Mouse (Mus musculus) neural tube, embryonic 10.5 days (tissue): ENCODE results near the gene Farsb.
"Not testable (repeated sequence)": the region's sequence is repeated elsewhere in the genome, so short reads cannot be mapped to it uniquely, and the experiment has no call there.

Source experiments
- DNase-seq: peaks from one replicate; pipeline ENCODE4 v3.0.0-alpha.2; 2017; ENCODE audit warnings: low spot score; ENCODE audit errors: extremely low spot score

Gene Farsb

DNA sequence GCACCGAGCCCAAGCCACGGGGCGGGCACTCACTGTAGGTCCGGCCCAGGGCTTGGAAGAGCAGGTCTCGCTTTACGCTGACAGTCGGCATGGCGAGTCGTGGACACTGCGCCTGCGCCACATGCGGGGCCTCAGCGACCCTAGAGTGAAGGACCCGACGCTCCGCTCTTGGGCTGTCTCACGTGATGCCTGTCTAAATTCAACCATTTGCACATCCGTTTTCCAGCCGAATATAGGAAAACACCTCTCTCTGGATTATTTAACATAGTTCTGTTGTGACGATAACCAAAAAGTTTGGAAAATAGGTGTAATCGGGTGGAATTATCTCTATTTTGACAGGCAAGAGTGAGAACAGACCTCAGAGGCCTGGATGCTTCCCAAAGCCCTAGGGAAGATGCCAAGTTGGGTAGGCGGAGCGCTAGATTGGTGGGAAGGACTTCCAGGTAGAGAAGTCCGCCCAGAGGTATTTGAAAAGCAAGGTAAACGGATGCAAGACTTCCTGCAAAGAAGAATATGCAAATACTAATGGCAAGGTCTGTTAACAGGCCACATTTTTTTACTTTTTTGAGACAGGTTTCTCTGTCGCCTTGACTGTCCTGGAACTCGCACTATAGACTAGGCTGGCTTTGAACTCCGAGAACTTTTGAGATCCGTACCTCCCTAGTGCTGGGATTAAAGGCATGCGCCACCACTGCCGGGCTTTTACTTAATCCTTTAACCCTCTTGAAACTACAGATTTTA is at the start of gene Farsb:
Gene Farsb (minus strand): TSS at position 146 of the 741 bp plus-strand sequence.
- peak; percentile 90 for DNase-seq

DNA sequence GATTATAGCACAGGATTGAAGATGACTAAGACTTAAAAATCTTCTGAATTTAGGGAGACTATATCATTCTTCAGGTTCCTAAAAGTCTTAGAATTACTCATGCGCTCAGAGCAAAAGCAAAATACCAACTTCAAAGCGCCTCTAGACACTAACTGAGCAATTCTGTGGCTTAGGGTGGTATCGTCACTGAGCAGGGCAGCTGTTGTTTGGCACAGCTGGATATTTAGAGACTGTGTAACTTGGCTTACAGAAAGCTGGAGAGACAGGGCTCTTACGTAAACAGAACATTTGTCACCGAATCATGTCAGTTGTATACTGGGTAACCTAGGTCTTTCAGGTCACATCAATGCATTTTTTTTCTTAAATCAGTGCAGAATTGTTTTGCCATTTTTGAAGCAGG is 49.7 kb upstream of the Farsb start:
- no peak for DNase-seq

DNA sequence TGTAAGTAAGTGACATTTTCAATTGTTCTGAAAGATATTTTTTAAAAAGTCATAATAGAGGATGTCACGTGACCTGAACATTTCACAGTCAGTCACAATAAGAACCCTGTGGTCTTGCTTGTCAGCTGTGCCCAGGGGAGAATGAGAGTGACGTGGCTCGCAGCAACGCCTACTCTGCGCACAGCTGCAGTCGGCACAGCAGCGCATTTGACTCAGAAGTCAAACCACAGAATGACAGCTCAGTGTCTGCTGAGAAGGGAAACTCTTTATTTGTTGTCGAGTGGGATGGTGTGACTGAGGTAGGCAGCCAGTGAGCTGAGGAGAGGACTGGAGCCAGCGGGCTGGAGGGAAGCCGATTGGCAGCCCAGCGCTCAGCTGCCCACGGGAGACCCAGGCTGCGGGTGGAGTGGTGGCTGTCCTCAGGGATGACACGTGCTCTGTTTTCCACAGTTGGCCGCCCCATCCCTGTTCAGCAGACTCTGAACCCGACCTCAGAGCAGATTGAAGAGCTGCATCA is 48.9 kb upstream of the Farsb start:
- peak; percentile 24 for DNase-seq

DNA sequence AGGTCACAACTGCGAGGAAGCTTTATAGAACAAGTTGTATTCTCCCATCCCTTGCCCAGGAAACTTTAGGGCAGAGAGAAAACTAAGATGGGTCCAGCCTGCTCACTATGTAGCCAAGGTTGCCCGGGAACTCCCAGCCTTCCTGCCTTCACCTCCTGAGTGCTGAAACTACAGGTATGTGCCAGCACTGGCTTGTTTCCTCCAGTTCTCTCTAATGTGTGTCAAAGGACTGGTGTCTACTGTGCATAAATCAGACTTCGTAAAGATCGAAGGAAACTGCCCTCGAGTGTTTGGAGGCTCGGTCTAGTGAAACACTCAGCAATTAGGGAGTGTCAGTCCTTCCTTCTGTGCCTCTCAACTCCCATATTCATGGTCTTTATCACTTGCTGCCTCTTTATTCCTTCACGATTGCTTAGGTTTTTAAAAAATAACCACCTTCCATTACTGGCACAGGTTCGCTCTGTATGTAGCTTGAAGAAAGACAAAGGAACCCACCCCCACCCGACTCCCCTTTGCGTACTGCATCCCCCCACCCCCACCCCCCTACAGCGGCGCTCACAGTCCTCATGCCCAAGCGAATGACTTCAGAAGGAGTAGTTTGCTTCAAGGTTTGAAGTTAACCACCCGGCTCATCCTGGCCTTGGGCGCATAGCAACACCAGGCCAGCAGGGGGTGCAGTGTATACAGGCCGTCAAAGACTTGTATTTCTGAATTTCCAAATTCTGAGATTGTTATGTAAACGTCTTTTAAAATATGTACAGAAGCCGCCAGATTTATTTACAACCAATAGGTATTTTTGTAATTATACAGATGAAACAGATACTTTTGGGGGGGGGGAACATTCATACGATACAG is 47.8 kb upstream of the Farsb start:
- peak; percentile 59 for DNase-seq

DNA sequence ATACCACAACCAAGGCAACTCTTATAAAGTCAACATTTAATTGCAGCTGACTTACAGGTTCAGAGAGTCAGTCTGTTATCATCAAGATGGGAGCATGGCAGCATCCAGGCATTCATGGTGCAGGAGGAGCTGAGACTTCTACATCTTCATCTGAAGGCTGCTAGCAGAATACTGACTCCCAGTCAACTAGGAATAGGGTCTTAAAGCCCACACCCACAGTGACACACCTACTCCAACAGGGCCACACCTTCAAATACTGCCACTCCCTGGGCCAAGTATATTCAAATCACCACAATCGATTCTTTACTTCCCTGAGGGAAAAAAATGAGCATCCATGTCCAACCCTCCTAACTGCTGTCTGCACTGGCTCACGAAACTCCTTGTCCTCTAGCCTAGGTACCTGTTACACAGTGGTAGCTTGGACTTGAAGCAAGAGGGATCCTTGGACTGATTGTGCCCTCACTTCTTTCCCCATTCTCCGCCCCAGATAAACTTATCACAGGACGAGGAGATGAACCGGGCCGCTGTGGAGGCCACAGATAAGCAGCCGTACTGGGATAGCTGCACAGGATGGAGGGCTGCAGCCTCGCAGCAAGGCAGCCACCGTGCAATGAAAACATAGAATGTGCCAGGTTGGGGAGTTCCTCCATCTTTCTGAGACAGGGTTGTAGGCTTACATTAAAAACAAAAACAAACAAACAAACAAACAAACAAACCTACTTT is 45.9 kb upstream of the Farsb start:
- DNase-seq: no peak

DNA sequence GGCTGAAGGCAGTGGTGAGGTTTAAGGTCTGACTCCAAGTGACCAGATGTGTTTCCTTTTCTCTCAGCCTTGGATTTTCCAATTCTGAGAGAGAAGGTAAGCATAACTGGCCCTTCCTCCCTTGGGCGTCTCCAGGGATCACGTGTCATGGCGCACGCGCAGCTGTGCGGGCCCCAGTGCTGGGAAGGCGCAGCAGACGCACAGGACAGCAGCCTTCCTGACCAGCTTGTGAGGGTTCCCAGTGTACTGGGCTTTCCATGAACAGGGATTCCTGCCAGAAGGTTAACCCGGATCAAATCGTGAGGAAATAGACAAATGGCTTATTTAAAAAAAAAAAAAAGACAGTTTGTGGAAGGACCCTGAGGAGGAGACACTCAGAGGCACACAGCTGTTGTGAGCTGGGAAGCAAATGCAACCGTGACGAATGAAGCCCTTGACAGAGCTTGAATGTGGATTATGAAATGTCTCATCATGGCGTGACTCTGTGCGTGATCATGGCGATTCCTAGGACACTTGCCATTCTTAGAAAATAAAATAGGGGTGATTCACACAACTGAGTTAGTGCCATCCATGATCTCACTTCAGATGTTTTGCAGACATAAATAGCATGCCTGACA is 43.6 kb upstream of the Farsb start:
- no peak for DNase-seq

DNA sequence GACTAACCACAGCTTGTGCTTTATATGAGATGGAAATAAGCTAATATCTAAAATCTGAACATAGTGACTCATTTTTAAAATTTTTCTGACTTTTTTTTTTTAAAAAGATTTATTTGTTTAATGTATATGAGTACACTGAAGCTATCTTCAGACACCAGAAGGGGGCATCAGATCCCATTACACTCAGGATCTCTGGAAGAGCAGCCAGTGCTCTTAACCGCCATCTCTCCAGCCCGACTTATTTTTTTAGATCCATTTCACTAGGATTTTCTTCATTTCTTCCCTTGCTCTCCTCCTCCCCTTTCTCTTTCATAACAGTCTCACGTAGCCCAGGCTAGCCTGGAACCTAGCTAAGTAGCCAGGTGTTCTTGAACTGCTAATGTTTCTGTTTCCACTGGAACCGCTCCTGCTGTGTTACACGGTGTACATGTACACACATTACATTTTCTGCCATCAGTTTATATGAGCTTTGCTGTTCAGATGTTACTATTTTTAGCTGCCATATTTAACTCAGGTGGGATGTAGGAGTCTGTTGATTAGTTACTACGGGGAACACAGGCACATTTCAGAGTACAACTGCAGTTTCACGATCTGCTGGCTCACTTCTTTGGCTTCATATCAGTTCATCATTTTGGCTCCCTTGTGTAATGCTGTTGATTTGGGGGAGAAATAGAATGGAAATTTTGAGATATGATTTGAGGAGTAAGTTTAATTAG is 42.0 kb upstream of the Farsb start:
- no peak for DNase-seq

DNA sequence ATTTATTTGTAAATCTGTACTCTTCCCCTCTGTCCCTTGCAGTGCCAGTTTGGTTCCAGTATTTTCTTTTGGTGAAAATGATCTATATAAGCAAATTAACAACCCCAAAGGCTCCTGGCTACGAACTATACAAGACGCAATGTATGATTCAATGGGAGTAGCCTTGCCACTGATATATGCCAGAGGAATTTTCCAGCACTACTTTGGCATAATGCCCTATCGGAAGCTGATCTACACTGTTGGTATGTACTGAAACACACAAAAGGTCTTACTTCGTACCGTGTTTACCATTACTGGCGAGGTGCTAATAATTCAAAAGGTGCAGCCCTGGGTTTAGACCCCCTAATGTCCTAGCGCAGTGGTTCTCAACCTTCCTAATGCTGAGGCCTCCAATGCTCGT is 40.3 kb upstream of the Farsb start:
- no peak for DNase-seq

DNA sequence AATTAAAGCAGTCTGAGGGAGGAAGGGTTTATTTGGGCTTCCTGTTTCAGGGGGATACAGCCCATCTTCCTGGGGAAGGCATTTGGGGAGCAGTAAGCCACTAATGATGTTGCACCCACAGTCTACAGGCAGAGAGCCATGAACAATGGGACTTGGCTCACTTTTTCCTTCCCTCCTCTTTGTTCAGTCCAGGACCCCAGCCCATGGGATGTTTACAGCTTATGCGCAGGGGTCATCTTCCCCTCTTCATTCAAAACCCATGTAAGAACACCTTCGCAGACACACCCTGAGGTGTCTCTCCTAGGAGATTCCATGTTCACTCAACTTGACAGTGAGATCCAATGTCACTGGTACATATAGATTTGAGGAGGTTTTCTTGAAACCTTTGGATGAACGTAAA is 39.7 kb upstream of the Farsb start:
- no peak for DNase-seq

DNA sequence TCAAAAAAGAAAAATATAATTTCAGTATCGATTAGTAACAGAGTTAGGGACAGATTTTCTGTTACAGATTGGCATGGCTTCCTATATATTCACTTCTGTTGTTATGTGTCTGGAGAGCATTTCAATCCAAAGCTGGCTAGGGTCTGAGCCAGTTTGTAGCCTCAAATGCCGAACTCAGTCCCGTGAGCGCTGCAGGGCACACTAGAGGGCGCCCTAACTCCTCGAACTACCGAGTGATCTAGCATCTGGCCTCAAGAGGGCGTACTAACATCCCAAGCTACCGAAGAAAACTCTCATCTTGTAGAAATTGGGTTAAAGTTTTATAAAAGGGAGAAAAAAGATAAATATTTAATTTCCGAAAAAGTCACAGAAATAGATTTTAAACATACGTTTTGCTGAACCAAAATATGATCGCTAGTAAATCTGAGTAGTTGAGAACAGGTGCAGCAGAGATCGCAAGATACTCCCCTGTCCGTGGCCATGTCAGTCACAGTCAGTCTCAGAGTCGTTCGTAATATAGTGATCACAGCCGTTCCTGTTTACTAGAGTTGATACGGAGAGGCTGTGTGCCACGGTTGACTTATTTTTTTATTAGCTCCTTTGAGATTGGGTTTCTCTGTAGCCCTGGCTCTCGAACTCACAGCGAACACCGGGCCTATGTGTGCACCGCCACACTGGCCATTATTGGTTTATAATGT is 36.6 kb upstream of the Farsb start:
- DNase-seq: peak; percentile 49

DNA sequence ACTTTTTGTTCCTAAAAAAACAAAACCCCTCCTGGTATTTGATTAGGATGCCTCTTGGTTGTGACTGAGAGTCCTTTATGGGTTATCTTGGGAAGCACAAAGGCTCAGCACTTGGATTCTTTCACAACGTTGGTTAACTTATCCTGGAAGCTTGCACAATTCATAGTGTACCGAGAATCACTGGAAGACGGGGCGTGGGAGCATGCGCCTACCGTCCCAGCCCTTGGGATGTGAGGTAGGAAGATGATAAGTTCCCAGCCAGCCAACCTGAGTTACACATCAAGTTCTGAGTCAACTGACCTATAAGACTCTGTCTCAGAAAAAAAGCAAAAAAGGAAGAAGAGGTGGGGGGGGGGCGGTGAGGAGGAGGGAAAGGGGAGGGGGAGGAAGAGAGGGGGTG is 30.2 kb upstream of the Farsb start:
- no peak for DNase-seq

DNA sequence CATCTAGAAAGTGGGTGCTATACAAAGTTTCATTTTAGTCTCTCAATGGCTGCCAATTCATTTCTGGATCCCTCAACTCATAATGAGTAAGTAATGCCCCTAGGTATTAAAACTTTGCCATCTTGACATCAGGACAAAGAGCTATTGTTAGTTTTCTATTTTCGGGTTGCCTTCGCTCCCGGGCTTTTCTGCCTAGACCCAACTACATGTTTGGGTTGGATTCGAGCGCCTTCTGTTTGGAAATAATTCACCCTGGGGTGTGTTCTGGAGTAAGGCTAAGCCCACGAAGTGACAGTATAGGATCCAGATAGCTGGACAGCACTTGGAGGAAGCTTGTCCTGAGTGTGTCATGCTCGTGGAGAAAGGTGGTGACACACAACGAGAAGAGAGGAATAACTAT is 24.1 kb upstream of the Farsb start:
- DNase-seq: no peak

DNA sequence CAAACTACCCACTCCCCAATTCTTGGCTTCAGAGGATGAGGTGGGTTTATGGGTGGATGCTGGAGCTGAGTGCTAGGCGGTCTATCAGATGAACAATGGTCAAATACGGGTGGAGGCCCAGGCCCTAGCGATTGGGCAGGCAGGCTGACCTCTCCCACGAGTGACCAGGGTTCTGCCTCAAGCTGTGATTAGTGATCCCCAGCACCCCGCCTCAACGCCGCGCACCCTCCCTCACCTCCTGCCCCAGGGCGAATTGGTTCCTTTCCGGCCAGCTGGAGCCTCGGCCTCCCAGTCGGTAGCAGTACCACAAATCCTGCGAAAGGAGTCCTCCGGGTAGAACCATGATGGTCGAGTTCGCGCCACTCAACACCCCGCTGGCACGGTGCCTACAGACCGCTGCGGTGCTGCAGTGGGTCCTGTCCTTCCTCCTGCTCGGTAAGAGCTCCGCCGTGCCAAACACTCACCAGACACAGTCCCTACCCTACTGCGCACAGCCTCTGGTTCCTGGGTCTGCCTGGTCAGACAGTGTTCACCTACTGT is 23.0 kb upstream of the Farsb start, which contains the start of gene BC035947:
Gene BC035947 (minus strand): TSS at position 538 of the 540 bp plus-strand sequence.
- DNase-seq: peak; percentile 46

DNA sequence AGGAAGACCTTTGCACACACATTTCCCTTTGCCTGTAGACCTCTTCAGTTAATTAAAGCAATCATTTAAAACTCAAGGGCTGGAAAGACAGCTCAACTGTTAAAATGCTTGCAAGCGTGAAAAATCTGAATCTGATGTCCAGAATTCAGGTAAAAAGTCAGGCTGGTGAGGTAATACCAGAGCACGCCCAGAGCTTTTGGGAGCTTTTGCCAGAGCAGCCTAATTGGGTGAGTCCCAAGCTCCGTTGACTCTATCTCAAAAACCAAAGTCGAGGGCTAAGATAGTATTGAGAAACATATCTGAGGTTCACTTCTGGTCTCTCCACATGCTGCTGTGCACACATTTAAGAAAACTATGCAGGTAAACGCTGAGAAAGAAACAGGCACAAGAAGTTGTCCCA is 22.2 kb upstream of the Farsb start, which contains the start of gene Mogat1:
Gene Mogat1 (plus strand): TSS at position 130 of the 400 bp plus-strand sequence.
- no peak for DNase-seq

DNA sequence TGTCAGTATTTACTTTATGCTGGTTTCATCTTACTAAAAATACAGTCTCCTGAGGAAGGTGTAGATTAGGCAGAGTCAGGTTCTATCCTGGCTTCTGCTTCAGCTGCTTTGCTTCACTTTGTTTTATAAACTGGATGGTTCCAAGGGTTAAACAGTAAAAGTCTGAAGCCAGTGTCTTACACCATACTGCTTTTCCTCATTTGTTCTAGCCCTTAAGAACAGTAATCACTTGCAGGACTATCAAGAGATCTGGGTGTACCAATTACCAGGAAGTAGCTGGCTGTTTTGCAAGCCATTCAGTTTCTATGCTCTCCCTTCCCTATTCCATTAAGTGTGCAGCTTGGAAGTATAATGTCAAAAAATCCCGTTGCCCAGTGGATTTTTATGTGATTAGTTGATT is 18.4 kb upstream of the Farsb start:
- DNase-seq: no peak

DNA sequence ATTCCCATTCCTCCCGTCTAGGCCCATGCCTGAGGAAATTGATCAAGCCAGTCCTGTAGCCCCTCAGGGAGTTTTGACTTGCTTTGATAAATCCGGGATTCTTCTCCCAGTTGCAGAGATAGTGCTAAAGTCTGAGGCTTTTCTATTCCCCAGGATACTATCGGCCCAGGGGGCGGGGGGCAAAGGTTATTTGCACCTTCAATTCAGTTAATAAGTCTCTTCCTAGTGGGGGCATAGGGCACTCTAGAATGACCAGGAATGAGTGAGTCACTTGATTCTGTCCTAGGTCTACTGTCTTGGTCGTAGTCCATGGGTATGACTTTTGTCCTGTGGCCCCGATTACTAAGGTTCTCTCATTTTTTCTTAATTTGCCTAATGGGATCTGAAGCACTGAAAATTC is 13.8 kb upstream of the Farsb start:
- DNase-seq: no peak

DNA sequence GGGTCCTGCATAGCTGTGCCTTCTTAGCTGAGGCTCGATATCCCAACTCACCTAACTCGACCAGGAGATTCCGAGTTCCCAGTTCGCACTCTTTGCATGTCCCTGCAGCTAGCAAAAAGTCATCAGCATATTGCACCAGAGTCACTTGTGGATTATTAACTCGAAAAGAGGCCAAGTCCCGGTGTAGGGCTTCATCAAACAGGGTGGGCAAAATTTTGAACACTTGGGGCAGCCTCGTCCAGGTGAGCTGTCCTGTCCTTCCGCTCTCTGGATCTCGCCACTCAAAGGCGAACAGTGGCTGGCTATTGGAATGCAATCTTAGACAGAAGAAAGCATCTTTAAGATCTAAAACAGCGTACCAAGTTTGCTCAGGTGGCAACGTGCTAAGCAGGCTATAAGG is 13.2 kb upstream of the Farsb start:
- DNase-seq: not testable (repeated sequence)

DNA sequence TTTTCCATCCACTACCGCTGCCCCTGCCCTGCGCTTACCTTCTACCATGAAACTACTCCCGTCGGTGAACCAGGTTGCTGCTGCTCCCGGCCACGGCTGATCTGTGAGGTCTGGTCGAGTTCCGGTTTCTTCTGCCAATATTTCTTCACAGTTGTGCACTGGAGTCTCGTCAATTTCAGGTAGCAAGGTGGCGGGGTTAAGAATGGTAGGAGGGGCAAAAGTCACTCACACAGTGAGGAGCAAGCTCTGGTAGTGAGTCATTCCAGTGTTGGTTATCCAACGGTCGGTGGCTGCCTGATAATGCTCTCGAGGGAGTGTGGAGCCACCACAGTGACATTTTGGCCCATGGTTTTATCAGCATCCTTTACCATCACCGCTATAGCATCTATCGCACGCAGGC is 12.3 kb upstream of the Farsb start:
- DNase-seq: no peak

DNA sequence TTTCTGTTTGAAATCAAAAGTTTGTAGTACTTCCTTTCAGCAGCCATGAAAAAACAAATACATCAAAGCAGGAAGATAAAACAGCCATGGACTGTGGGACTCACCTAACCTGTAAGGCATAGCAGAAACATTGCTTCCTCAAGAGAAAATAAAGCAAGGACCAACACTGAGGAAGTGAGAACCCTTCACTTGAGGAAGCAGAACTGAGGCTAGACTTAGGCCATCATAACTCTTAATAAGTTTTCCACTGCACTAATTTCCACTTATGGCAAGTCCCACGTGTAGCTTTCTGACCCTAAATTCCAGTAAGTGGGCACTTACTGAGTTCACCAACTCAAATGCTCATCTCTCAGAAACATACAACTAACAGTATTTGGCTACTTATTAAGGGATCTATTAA is 1.4 kb upstream of the Farsb start:
- DNase-seq: no peak

DNA sequence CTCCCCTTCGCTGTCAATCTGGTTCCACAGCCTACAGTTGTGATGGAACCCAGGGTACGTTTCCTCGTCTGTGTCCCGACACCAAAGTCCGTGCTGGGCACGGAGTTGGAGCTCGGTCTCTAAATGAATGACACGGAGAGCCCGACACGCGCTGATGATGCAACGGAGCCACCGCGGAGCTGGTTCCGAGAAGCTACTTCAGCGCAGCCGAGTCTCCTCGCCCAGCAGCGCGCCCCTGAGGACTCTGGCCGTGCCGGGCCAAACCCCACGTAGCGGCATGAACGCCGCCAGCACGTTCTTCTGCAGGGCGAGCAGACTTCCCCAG is 308 bp downstream of the Farsb start:
- DNase-seq: no peak
